Mouse (Mus musculus) E14TG2a.4 (cell line): ENCODE measurements around the gene Srp54c.

ENCODE experiments used
- CTCF ChIP-seq: conservative IDR thresholded peaks from 2 replicates; pipeline ENCODE4 v1.5.1; 2014; ENCODE audit warnings: low read length
- NANOG ChIP-seq: IDR thresholded peaks from 2 replicates; pipeline ENCODE4 v1.6.1; 2014; ENCODE audit warnings: borderline replicate concordance, low read length, mixed read lengths

DNA sequence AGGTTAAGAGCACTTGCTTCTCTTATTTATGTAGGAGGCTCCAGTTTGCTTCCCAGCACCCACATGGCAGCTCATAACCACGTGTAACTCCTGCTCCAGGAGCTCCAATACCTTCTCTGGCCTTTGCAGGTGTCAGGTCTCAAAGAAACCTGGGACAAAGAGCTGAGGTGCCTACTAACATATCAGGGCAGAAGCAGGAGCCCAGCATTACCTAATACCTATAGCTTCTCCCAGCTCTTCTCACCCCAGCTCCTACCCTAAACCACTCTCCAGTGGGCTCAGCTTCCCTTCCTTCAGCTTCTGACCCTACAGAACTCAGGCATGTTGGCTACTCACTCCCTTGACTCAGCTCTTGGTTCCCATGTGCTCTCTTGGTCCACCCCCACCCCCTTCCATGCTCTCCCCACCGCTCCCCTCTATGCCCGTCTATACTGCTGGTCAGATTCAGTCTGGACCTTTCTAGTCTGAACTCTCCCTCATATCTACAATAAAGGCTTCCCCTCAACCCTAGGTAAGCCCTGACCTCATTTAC is 70.9 kb downstream of the Srp54c start:
- no peak for TF ChIP-seq CTCF
- TF ChIP-seq NANOG: no peak
